Mouse (Mus musculus): ENCODE measurements around the gene Mfsd6.

DNA sequence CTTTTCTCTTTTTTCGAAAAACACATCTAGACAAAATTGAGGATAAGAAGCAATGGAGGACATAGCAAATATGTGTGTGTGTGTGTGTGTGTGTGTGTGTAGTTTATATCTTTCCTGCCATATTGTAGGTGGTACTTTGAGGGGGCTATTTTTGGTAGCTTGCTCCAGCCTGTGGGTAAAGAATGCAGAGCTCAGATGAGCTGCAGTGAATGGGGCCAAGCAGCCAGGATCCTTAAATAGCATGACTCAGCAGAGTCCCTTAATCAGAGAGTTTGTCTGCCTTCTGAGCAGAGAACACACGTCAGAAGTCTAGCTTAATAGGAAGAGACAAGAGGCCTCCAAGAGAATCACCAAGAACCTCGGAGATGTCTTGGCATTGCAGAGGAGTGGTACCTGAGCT is 25.4 kb upstream of the Mfsd6 start:
- TF ChIP-seq CTCF (IDR thresholded peaks at IDR 0.05; ENCODE audit: low read depth, low read length) (no peak), TAL1 (conservative IDR thresholded peaks at IDR 0.05; ENCODE audit: low read depth, low read length) (no peak), GATA1 (IDR thresholded peaks at IDR 0.05; ENCODE audit: borderline replicate concordance, low read length) (no peak), GATA2 (IDR thresholded peaks at IDR 0.05; ENCODE audit: borderline replicate concordance, low read depth, low read length) (no peak), POLR2AphosphoS5 (IDR thresholded peaks at IDR 0.05; ENCODE audit: insufficient replicate concordance, low read depth, low read length) (no peak)
